Mouse (Mus musculus): ENCODE results near the gene Hmgcl. TPM values are rescaled to one million over a fixed set of nuclear protein-coding genes. Genes with fewer than 3 reads are reported as not detected.

Hmgcl gene
- polyA plus RNA-seq, 1 experiment from 2014 or later: 70.4 TPM

DNA sequence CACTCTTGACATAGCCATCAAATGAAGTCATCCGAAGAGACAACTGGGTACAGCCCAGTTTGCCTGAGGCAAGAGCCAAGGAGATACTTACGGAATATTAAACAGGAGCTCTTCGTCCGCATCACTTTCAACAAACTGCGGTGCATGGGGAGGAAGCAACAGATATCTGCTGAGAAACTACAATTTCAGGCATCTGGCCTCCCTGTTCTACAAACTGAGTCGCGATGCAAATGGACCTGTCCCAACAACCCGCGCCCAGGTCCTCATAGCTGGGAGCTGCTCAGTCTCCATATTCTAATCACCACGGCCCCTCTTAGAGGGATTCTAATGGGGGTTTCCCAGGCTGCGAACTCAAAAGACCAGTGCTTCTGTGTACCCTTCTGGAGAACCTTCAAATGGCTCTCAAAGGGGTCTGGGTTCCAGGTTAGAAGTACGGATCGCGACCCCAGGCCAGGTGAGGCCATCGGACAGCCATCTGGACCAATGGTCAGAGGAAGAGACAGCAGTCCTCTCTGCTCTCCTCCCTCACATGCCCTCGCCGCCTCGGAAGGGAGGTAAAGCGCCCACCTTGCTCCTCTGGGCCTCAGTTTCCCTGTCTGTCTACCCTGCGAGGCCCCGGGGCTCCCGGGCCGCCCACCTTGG is 40.2 kb downstream of the Hmgcl start:
- ATAC-seq (ENCODE audit: insufficient number of reproducible peaks, low FRiP score): no peak; the same call in 1 of the 2 replicates
- 7% methylated on average over 23 of the region's 23 CpGs for WGBS
- H3K27ac ChIP-seq (ENCODE audit: poor library complexity, severe bottlenecking): peak overlapping the region; percentile 90

DNA sequence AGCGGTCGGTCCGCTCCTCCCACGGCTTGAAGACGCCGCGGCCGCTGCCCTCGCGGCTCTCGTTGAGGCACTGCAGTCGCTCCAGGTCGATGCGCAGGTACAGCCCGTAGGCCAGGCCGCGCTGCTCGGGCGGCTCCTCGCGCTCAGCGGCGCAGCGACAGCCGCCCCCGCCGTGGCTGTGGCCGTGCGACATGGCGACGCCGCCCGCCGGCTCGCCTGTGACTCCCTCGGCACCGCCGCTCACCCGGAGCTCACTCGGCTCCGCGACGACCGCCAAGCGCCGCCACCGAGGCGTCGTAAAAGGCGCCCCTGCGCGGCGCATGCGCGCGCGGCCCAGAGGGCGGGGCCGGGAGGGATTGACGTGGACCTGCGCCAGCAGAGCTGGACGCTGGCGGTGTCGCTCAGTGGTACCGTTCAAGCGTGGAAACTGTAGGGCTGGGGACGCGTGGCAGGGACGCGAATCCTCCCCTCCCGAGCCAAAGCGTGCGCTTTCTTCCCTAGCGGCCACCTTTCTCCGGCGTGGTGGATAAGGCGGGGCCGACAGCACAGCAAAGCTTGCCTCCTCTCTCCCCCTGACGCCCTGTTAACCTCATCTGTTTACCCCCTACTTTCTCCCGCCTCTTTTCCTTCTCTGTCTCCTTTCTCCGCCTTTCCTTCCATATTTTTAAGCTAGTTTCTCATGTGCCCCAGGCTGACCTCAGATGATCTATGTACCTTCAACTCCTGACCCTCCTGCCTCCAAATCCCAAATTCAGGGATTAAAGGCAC is 40.9 kb downstream of the Hmgcl start, which contains the start of gene Pithd1:
Pithd1 (minus strand) TSS at position 322 of the 768 bp plus-strand sequence.
- Histone ChIP-seq H3K36me3 (peaks cover 32% of the 10 kb centered on the region), H3K27ac (ENCODE audit: poor library complexity, severe bottlenecking) (peak within 1 kb of the TSS; percentile 90), H3K4me3 (peak within 1 kb of the TSS; percentile 87), H3K9me3 (replicated peaks) (0 out of 2 replicates have a peak, but pooled peaks cover 4% of the 10 kb centered on the region), H3K9ac (peak within 1 kb of the TSS; percentile 99), H3K27me3 (replicated peaks) (no peaks in the 10 kb centered on the region), H3K4me1 (replicated peaks) (peaks cover 26% of the 10 kb centered on the region), H3K4me2 (peak within 1 kb of the TSS; percentile 87)
- under 1% methylated on average over 81 of the region's 81 CpGs for WGBS
- ATAC-seq (ENCODE audit: insufficient number of reproducible peaks, low FRiP score): peak; percentile 89

More for the DNA sequence above, 40.2 kb downstream of the Hmgcl start:
- Histone ChIP-seq H3K9me3 (replicated peaks) (0 out of 2 replicates have a peak, but pooled peaks cover under 1% of the 10 kb centered on the region), H3K36me3 (peaks cover 39% of the 10 kb centered on the region), H3K27me3 (replicated peaks) (no peaks in the 10 kb centered on the region), H3K4me1 (replicated peaks) (peaks cover 26% of the 10 kb centered on the region), H3K4me2 (peak overlapping the region; percentile 87), H3K4me3 (peak overlapping the region; percentile 87), H3K9ac (peak overlapping the region; percentile 99)

- H3K9ac ChIP-seq: peak overlapping the region; percentile 99
- no peaks in the 10 kb centered on the region for H3K27me3 ChIP-seq (replicated peaks)
- H3K36me3 ChIP-seq: peaks cover 28% of the 10 kb centered on the region
- H3K4me1 ChIP-seq (replicated peaks): peaks cover 26% of the 10 kb centered on the region
- peak overlapping the region; percentile 87 for H3K4me2 ChIP-seq
- no peak for ATAC-seq (ENCODE audit: insufficient number of reproducible peaks, low FRiP score)
- WGBS: 66% methylated on average over 9 of the region's 9 CpGs
- peak overlapping the region; percentile 87 for H3K4me3 ChIP-seq
- peak overlapping the region; percentile 90; the same call in 1 of the 2 replicates for H3K27ac ChIP-seq (ENCODE audit: poor library complexity, severe bottlenecking)
- 0 out of 2 replicates have a peak, but pooled peaks cover 4% of the 10 kb centered on the region for H3K9me3 ChIP-seq (replicated peaks)
Measured at GRCm38 (mm10) chr4:135987714-135988113, 41.5 kb downstream of the Hmgcl start.

GRCm38 (mm10) chr4:135993941-135994340 is 47.7 kb downstream of the Hmgcl start:
- H3K27me3 ChIP-seq (replicated peaks): no peaks in the 10 kb centered on the region
- no peaks in the 10 kb centered on the region for H3K36me3 ChIP-seq
- no peaks in the 10 kb centered on the region for H3K4me1 ChIP-seq (replicated peaks)
- H3K9ac ChIP-seq: no peak overlapping the region
- H3K4me3 ChIP-seq: no peak overlapping the region
- no peak overlapping the region for H3K4me2 ChIP-seq
- no peak overlapping the region for H3K27ac ChIP-seq (ENCODE audit: poor library complexity, severe bottlenecking)
- 93% methylated on average over 6 of the region's 6 CpGs for WGBS
- no peak for ATAC-seq (ENCODE audit: insufficient number of reproducible peaks, low FRiP score)
- H3K9me3 ChIP-seq (replicated peaks): peaks cover 10% of the 10 kb centered on the region; the same call in 1 of the 2 replicates

GRCm38 (mm10) chr4:135995118-135995517 is 48.9 kb downstream of the Hmgcl start:
- no peak overlapping the region for H3K9ac ChIP-seq
- H3K4me3 ChIP-seq: no peak overlapping the region
- no peaks in the 10 kb centered on the region for H3K4me1 ChIP-seq (replicated peaks)
- WGBS: 78% methylated on average over 4 of the region's 4 CpGs
- no peaks in the 10 kb centered on the region for H3K27me3 ChIP-seq (replicated peaks)
- H3K27ac ChIP-seq (ENCODE audit: poor library complexity, severe bottlenecking): no peak overlapping the region
- H3K4me2 ChIP-seq: no peak overlapping the region
- ATAC-seq (ENCODE audit: insufficient number of reproducible peaks, low FRiP score): no peak
- peaks cover 10% of the 10 kb centered on the region; the same call in 1 of the 2 replicates for H3K9me3 ChIP-seq (replicated peaks)
- H3K36me3 ChIP-seq: no peaks in the 10 kb centered on the region

DNA sequence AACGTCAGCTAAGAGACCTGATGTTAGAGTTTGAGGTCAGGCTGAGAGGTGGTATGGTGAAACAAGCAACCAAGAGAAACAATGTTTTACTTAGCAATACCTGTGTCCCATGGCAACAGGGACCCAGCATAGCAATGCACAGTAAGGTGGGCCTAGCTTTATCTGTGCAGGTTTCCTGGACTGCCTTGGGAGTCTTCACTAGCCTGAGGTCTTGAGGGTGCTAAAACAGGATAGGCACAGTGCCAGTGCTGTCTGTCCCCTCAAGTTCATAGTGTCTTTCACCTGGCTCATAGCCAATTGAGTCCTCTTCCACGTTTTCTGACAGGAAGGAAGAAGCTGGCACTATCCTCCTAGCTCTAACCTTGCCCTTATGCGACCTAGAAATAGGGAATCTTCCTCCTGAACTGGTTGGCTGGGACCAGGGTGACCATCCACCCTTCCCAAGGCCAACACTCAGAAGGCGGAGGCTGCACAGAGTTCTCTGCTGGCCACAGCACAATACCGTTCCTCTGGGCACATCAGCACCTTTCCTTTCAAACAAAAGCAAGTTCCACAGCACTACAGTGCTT is 57.9 kb downstream of the Hmgcl start:
- H3K4me1 ChIP-seq (replicated peaks): 0 out of 2 replicates have a peak, but pooled peaks cover 3% of the 10 kb centered on the region
- no peak overlapping the region for H3K4me2 ChIP-seq
- no peaks in the 10 kb centered on the region for H3K27me3 ChIP-seq (replicated peaks)
- H3K9ac ChIP-seq: no peak overlapping the region
- 82% methylated on average over 5 of the region's 5 CpGs for WGBS
- no peak for ATAC-seq (ENCODE audit: insufficient number of reproducible peaks, low FRiP score)
- no peak overlapping the region for H3K4me3 ChIP-seq
- no peaks in the 10 kb centered on the region for H3K9me3 ChIP-seq (replicated peaks)
- no peak overlapping the region for H3K27ac ChIP-seq (ENCODE audit: poor library complexity, severe bottlenecking)
- peaks cover 76% of the 10 kb centered on the region for H3K36me3 ChIP-seq

DNA sequence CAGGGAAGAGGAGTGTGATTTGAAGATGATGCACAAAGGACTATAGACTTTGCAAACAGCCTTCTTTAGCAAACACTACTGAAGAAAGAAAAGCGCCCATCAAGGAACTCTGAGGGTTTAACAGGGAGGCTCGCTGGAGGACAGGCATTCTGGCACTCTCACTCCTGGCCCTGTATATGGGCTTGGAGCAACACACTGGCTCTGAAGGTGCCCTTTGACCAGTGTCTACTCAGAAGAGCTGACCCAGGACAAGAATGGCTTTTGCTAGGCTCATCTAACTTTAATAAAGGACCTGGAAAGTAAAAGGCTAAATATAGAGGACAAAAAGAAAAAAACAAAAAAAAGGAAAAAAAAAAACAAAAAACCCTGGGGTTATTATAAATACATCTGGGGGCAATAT is 58.7 kb downstream of the Hmgcl start:
- 0 out of 2 replicates have a peak, but pooled peaks cover 3% of the 10 kb centered on the region for H3K4me1 ChIP-seq (replicated peaks)
- no peaks in the 10 kb centered on the region for H3K9me3 ChIP-seq (replicated peaks)
- no peak overlapping the region for H3K9ac ChIP-seq
- no peak overlapping the region for H3K4me2 ChIP-seq
- 90% methylated on average over 2 of the region's 2 CpGs for WGBS
- ATAC-seq (ENCODE audit: insufficient number of reproducible peaks, low FRiP score): no peak
- no peaks in the 10 kb centered on the region for H3K27me3 ChIP-seq (replicated peaks)
- peaks cover 83% of the 10 kb centered on the region for H3K36me3 ChIP-seq
- H3K27ac ChIP-seq (ENCODE audit: poor library complexity, severe bottlenecking): no peak overlapping the region
- no peak overlapping the region for H3K4me3 ChIP-seq

DNA sequence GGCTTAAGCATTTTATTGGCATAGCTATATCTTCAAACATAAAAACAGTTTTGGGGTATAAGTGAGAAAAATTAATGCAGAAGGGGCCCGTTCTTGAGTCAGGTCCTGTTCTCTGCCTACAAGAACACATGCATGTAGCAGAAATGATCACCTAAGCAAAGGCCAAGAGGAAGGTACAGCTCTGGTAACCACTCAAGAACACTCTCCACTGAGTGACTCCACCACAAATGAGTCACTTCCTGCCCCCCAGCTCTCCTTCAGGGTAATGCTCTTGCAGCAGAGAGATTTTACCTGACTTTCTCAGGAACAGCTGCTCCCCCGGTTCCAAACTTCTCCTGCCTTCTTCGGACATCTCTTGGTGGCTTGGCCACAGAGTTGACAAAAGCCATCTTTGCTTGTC is 60.6 kb downstream of the Hmgcl start:
- Histone ChIP-seq H3K27me3 (replicated peaks) (no peaks in the 10 kb centered on the region), H3K27ac (ENCODE audit: poor library complexity, severe bottlenecking) (no peak overlapping the region), H3K4me1 (replicated peaks) (0 out of 2 replicates have a peak, but pooled peaks cover 3% of the 10 kb centered on the region), H3K9me3 (replicated peaks) (no peaks in the 10 kb centered on the region), H3K9ac (no peak overlapping the region), H3K4me2 (no peak overlapping the region), H3K4me3 (no peak overlapping the region), H3K36me3 (peaks cover 93% of the 10 kb centered on the region)
- WGBS: 89% methylated on average over 3 of the region's 3 CpGs
- ATAC-seq (ENCODE audit: insufficient number of reproducible peaks, low FRiP score): no peak

DNA sequence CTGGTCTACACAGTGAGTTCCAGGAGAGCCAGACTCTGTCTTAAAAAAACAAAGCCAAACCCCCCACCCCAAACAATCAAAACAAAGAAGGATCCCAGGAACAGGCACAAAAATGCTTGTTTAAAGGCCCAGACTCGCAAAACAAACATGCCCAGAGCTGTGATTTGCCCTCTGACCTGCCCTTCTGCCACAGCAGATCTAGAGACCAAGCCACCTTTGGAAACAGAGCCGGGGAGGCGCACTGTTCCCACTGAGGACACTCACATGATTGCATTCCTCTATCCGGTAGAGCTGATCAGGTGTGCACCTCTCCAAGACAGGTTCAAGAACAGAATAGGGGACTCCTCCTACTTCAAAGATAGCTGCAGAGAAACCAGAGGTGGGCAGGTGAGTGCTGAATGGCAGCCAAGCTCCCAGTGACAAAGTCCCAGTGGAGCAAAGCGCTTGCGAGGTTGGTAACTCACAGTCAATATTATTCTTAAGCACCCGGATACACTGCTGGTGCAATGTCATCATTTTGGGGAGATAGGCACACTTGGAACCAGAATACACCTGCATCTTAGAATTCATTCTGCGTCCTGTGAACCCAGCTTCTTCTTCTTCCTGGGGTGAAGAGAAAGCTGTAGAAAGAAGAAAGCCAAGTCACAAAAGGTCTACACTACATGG is 62.7 kb downstream of the Hmgcl start:
- Histone ChIP-seq H3K27ac (ENCODE audit: poor library complexity, severe bottlenecking) (no peak overlapping the region), H3K9ac (no peak overlapping the region), H3K4me1 (replicated peaks) (0 out of 2 replicates have a peak, but pooled peaks cover 3% of the 10 kb centered on the region), H3K9me3 (replicated peaks) (no peaks in the 10 kb centered on the region), H3K27me3 (replicated peaks) (no peaks in the 10 kb centered on the region), H3K4me3 (no peak overlapping the region), H3K36me3 (peaks cover 93% of the 10 kb centered on the region), H3K4me2 (no peak overlapping the region)
- ATAC-seq (ENCODE audit: insufficient number of reproducible peaks, low FRiP score): no peak
- 94% methylated on average over 8 of the region's 8 CpGs for WGBS

DNA sequence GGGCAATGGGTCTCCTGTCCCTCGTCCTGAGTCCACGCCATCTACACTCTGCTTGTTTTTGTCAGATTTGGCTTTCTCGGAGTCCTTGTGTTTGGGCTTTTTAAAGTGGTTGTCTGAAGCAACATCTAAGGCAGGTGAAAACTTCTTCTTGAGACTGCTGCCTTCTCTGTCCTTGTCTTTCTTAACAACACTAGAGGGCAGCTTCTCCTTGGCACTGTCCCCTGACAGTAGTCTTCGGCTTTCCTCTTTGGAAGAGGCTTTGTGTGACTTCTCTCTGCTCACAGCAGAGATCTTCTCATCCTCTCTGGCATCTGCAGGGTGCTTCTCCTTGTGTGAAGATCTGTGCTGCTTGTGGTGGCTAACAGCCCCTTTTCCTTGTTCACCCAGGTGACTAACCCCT is 64.3 kb downstream of the Hmgcl start:
- ATAC-seq (ENCODE audit: insufficient number of reproducible peaks, low FRiP score): no peak
- H3K36me3 ChIP-seq: peaks cover 80% of the 10 kb centered on the region
- no peaks in the 10 kb centered on the region for H3K9me3 ChIP-seq (replicated peaks)
- H3K27ac ChIP-seq (ENCODE audit: poor library complexity, severe bottlenecking): no peak overlapping the region
- WGBS: 85% methylated on average over 4 of the region's 4 CpGs
- no peaks in the 10 kb centered on the region for H3K4me1 ChIP-seq (replicated peaks)
- no peaks in the 10 kb centered on the region for H3K27me3 ChIP-seq (replicated peaks)
- H3K4me2 ChIP-seq: no peak overlapping the region
- no peak overlapping the region for H3K9ac ChIP-seq
- no peak overlapping the region for H3K4me3 ChIP-seq

Measured in heart, embryonic 12.5 days (tissue).